Mouse (Mus musculus): ENCODE results near the gene Tmem201.

The Tmem201 gene

DNA sequence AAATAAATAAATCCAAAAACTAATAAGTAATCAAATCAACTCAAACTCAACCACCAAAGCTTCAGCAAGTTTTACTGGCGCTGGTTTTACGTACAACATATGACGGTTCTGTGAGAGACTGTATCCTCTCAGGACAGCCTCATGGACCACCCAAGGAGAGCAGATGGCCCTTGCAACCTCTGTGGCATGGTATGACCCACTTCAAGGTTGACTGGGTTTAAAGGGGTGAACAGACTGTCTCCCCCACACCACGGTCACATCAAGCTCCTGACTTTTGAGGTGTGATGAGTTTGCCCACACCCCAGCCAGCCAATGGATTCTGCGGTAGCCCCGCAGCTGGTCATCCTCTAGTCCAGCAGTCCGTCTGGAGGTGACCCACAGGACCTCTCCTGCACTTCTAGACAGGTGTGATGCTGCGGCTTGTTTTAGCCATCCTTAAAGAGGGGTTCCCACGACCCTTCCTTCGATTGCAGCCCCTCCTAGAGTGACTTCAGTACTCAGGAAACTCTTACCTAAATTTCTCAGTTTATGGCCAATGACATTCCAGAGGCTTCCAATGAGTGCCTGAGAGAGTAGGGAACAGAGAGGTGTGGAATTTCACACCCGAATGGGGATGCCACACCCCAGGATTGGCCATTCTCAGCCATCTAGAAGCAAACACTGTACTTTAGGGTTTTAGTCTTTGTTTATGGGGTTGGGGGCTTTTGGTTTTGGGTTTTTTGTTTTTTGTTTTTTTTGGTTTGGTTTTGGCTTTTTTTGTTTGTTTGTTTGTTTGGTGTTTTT is 52.8 kb downstream of the Tmem201 start:
- in situ Hi-C loops (cut with MboI, MseI): no loop called here

- in situ Hi-C loops (cut with MboI, MseI): no loop called here
These were observed 54.0 kb downstream of the Tmem201 start for GRCm38 (mm10) chr4:149683875-149684274.

- in situ Hi-C loops (cut with MboI, MseI): no loop called here
These were observed 58.6 kb downstream of the Tmem201 start for GRCm38 (mm10) chr4:149679056-149679770.

DNA sequence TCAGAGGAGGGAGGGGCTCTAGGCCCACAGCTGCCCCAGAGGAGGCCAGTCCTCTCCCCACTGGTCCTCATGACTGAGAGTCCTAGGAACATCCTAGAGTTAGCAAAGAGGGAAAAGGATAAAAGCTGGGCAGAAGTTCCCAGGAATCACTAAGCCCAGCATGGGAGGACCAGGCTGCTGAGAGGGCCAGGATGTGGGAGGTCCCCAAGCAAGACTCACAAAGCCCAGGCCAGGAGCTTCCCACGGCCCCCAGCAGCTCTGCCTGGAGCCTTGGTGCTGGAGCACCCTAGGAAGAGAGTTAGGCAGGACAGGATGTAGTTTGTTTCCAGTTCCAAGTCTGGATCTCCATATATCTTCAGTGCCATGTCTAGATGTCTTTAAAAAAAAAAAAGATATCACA is 59.8 kb downstream of the Tmem201 start:
- in situ Hi-C loops (cut with MboI, MseI): no loop called here

DNA sequence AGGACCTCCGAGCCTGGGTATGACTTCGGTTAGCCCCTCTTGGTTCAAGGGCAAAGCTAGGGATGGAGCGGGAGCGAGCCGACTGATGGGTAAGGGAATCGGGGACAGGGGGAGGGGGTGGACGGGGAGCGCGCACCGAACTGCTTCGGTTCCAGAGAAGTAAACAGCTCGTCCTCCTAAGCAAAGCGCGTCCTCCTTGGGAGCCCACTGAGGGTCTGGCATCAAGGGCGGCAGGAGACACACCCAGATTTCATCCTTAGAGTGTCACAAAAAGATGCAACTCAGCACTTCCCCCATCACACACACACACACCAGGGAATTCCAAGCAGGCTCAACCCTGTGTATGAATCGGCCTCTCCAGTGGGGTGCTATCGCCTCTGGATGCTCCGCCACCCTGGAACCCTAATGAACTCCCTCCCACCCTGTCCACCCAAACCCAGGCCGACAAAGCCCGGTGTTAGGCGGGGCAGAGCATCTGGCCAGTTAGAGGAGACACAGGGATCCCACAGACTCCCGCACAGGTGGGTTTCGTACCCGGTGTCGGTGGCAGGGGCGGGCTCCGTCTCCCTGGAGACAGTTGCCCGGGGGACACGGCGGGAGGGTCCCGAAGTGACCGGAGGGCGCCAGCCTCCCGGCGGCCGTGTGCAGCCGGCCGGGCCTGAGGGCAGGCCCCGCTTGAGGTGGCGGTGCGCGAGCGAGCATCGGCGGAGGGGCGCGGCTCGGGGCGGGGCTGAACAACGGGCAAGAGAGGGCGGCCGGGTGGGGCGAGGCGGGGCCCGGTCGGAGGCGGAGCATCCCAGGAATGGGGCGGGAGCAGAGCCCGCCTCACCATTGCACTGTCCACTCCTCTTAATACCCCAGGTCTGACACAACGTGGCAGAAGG is 62.2 kb downstream of the Tmem201 start:
- in situ Hi-C loops (cut with MboI, MseI): no loop called here

- in situ Hi-C loops (cut with MboI, MseI): no loop called here
These were observed 62.9 kb downstream of the Tmem201 start for GRCm38 (mm10) chr4:149674814-149675377.

GRCm38 (mm10) chr4:149672747-149673146 is 65.1 kb downstream of the Tmem201 start:
- in situ Hi-C loops (cut with MboI, MseI): no loop called here

DNA sequence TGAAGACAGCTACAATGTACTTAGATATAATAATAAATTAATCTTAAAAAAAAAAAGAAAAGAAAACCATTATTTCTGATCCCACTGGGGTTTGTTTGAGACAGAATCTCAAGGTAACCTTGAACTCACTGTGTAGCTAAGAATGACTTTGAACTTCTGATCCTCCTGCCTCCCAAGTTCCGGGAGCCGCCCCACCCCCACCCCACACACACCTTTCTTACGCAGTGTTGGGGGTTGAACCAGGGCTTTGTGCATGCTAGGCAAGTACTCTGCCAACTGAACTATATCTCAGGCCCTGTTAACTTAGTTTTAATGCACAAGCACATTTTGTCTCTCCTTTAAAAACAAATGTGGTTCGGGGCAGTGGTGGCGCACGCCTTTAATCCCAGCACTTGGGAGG is 66.7 kb downstream of the Tmem201 start:
- in situ Hi-C loops (cut with MboI, MseI): no loop called here

DNA sequence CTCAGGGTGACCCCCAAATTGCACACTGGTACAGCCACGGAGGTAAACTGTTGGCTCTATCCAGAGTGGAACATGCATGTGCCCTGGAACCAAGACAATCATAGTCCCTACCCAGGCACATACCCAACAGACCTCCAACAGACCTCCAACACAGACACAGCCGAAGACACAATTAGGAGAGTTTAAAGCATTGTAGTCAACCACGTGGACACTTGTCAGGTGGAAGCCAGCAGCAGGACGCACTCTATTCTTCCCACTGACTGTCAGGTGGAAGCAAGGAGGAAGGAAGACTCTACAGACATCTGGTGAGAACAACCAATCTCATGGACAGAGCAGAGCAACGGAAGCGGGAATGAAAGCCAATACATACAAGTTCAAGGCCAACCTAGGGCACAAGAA is 72.2 kb downstream of the Tmem201 start:
- in situ Hi-C loops (cut with MboI, MseI): loop anchor here in 1 of 2 experiments (10.0 kb wide), 1 partner anchor 1621 kb away; no protein-coding TSS in a partner anchor
